Mouse (Mus musculus) spleen, adult 2 months (tissue): Measurements from ENCODE around the gene Morc3.

Experiments used
- CTCF ChIP-seq: fragments of 200-500 bp; IDR thresholded peaks from 2 replicates; pipeline ENCODE4 v1.5.1; 2011; ENCODE audit warnings: mild to moderate bottlenecking, inconsistent platforms; ENCODE audit not compliant: insufficient read depth, insufficient read length, insufficient replicate concordance; ENCODE audit errors: extremely low read depth
- POLR2A ChIP-seq: fragments of 200-500 bp; IDR thresholded peaks from 2 replicates; pipeline ENCODE4 v1.6.1; 2011; ENCODE audit warnings: low read depth, low read length, inconsistent platforms

- TF ChIP-seq CTCF = no peak
- no peak for TF ChIP-seq POLR2A
These were observed 82.1 kb downstream of the Morc3 start for GRCm38 (mm10) chr16:93913881-93914576.
